Comparison of ENCODE assay signal across 8 mouse cellular contexts in genomic region chr17:44188769-44189145, GRCm38 (mm10). TPM values are rescaled to one million over a fixed set of nuclear protein-coding genes. Genes with fewer than 3 reads are reported as not detected.
DNase-seq lines count a peak whose midpoint lies in the region; ATAC-seq and TF ChIP-seq lines count a peak whose summit lies in the region.

No protein-coding gene starts in this region.

- no peaks in the 10 kb centered on the region for H3K79me2 ChIP-seq in C2C12 (ENCODE audit: control insufficient read depth, insufficient read depth)

- peaks cover 16% of the 10 kb centered on the region for H3K4me1 ChIP-seq in forebrain, embryonic 13.5 days
- peaks cover 13% of the 10 kb centered on the region; the same call in 1 of the 2 replicates for H3K4me1 ChIP-seq in hindbrain, embryonic 14.5 days (replicated peaks; ENCODE audit: control insufficient read depth, insufficient read depth, low read length)
- H3K4me1 ChIP-seq in lung, embryonic 16.5 days (replicated peaks; ENCODE audit: control insufficient read depth, insufficient read depth, low read length): no peaks in the 10 kb centered on the region; the same call in 1 of the 2 replicates

- peak overlapping the region; percentile 69 for H3ac ChIP-seq in C2C12 (ENCODE audit: control insufficient read depth, insufficient read length, low read depth)

- no peak for TF ChIP-seq CTCF in C2C12 (IDR thresholded peaks at IDR 0.05; ENCODE audit: control insufficient read depth, insufficient read depth, insufficient read length)

- H3K36me3 ChIP-seq in C2C12 (ENCODE audit: control insufficient read depth, insufficient read depth): no peaks in the 10 kb centered on the region
- no peaks in the 10 kb centered on the region for H3K36me3 ChIP-seq in forebrain, embryonic 13.5 days (ENCODE audit: poor library complexity, severe bottlenecking)
- H3K36me3 ChIP-seq in hindbrain, embryonic 14.5 days (replicated peaks; ENCODE audit: control insufficient read depth, insufficient read depth): no peaks in the 10 kb centered on the region
- H3K36me3 ChIP-seq in lung, embryonic 16.5 days (ENCODE audit: control insufficient read depth, insufficient read depth, low read length): no peaks in the 10 kb centered on the region

- H3K9me3 ChIP-seq in forebrain, embryonic 13.5 days (replicated peaks): no peaks in the 10 kb centered on the region
- H3K9me3 ChIP-seq in hindbrain, embryonic 14.5 days (ENCODE audit: control insufficient read depth, low read length): no peaks in the 10 kb centered on the region
- no peaks in the 10 kb centered on the region for H3K9me3 ChIP-seq in lung, embryonic 16.5 days (ENCODE audit: control insufficient read depth, low read length)

- DNase-seq in 3134 (ENCODE audit: extremely low read depth, insufficient read length, low spot score): peak; percentile 18
- no peak for DNase-seq in hindbrain, embryonic 14.5 days (ENCODE audit: low spot score)
- DNase-seq in retina, postnatal 1 day: peak; percentile 32
- DNase-seq in layer of hippocampus, postnatal 25 days (ENCODE audit: extremely low spot score in 1 of 2, low spot score in 1 of 2): no peak

- H3K27ac ChIP-seq in forebrain, embryonic 13.5 days: no peak overlapping the region
- no peak overlapping the region for H3K27ac ChIP-seq in hindbrain, embryonic 14.5 days
- H3K27ac ChIP-seq in lung, embryonic 16.5 days (ENCODE audit: low read length): peak overlapping the region; percentile 63

- no peaks in the 10 kb centered on the region for H3K79me3 ChIP-seq in C2C12 (ENCODE audit: low read depth)

- peak overlapping the region; percentile 51 for H3K9ac ChIP-seq in forebrain, embryonic 13.5 days
- no peak overlapping the region; the same call in 1 of the 2 replicates for H3K9ac ChIP-seq in hindbrain, embryonic 14.5 days
- peak overlapping the region; percentile 68 for H3K9ac ChIP-seq in lung, embryonic 16.5 days (ENCODE audit: low read length)

- H3K4me2 ChIP-seq in forebrain, embryonic 13.5 days: peak overlapping the region; percentile 76
- H3K4me2 ChIP-seq in hindbrain, embryonic 14.5 days (replicated peaks): peak overlapping the region; percentile 57
- peak overlapping the region; percentile 74 for H3K4me2 ChIP-seq in lung, embryonic 16.5 days (ENCODE audit: low read depth, low read length)

- ATAC-seq in forebrain, embryonic 13.5 days: 0 out of 2 replicates have a peak, but pooled peaks have one; percentile 24
- ATAC-seq in hindbrain, embryonic 14.5 days (ENCODE audit: low FRiP score): no peak
- ATAC-seq in lung, embryonic 16.5 days (ENCODE audit: low read depth): peak; percentile 57
- no peak for ATAC-seq in cerebellum, adult (ENCODE audit: insufficient number of reproducible peaks, low FRiP score, low TSS enrichment)

- H3K4me3 ChIP-seq in C2C12 (ENCODE audit: insufficient read depth, poor library complexity, severe bottlenecking): no peak overlapping the region
- peak overlapping the region; percentile 39 for H3K4me3 ChIP-seq in forebrain, embryonic 13.5 days
- peak overlapping the region; percentile 31 for H3K4me3 ChIP-seq in hindbrain, embryonic 14.5 days (replicated peaks; ENCODE audit: low read length)
- peak overlapping the region; percentile 58 for H3K4me3 ChIP-seq in lung, embryonic 16.5 days (ENCODE audit: low read length)

- WGBS in forebrain, embryonic 13.5 days: under 1% methylated on average over 24 of the region's 24 CpGs
- under 1% methylated on average over 24 of the region's 24 CpGs for WGBS in hindbrain, embryonic 14.5 days
- under 1% methylated on average over 24 of the region's 24 CpGs for WGBS in lung, embryonic 16.5 days

- peaks cover 13% of the 10 kb centered on the region for H3K27me3 ChIP-seq in C2C12 (ENCODE audit: control insufficient read depth, insufficient read depth, insufficient read length)
- peaks cover 34% of the 10 kb centered on the region for H3K27me3 ChIP-seq in forebrain, embryonic 13.5 days
- H3K27me3 ChIP-seq in hindbrain, embryonic 14.5 days (ENCODE audit: control insufficient read depth, insufficient read depth, low read length): peaks cover 20% of the 10 kb centered on the region
- H3K27me3 ChIP-seq in lung, embryonic 16.5 days (ENCODE audit: control insufficient read depth, insufficient read depth, low read depth, low read length): peaks cover 5% of the 10 kb centered on the region

TF ChIP-seq in C2C12, 6 proteins besides CTCF, POLR2A, EP300 and RAD21:
- no peak for TF ChIP-seq USF1 (IDR thresholded peaks at IDR 0.05; ENCODE audit: low read depth)
- TF ChIP-seq CEBPB (IDR thresholded peaks at IDR 0.05; ENCODE audit: low read depth): no peak
- no peak for TF ChIP-seq FOSL1 (IDR thresholded peaks at IDR 0.05; ENCODE audit: insufficient read depth, low read length, poor library complexity, severe bottlenecking)
- no peak for TF ChIP-seq MAX (IDR thresholded peaks at IDR 0.05)
- TF ChIP-seq MYOG (IDR thresholded peaks at IDR 0.05; ENCODE audit: control insufficient read depth, extremely low read depth, insufficient read length): no peak
- no peak for TF ChIP-seq MYOD1 (IDR thresholded peaks at IDR 0.05; ENCODE audit: control insufficient read depth, insufficient read length, low read depth)

RNA-seq across cellular contexts. Expression of gene Clic5, which starts 0.4 kb away (rescaled TPM):
- 0.01 TPM for polyA plus RNA-seq in C2C12 (2012; fragmentation: generic; extraction: Trizol)
- polyA plus RNA-seq in forebrain, embryonic 13.5 days (2015; fragmentation: Nextera tagmentation; extraction: Ambion mirVana): 0.04 and 0.09 TPM in 2 replicates
- polyA plus RNA-seq in hindbrain, embryonic 14.5 days (2014; fragmentation: Nextera tagmentation; extraction: Ambion mirVana): 0.39 and 0.46 TPM in 2 replicates
- 24.8 and 29.1 TPM in 2 replicates for polyA plus RNA-seq in lung, embryonic 16.5 days (2015; fragmentation: Nextera tagmentation; extraction: Ambion mirVana)
- 1 to 10 TPM; 2.7 to 3.0 TPM for total RNA-seq in layer of hippocampus, postnatal 25 days (2021)

Comparison
In these comparisons a context has a peak if more than half of its experiments do, and no peak if none do; other contexts are left out.
1. DNase-seq: peak in 3134 (single experiment) and retina, postnatal 1 day (single experiment); none in hindbrain, embryonic 14.5 days (single experiment) and layer of hippocampus, postnatal 25 days (0 of 2).
2. ATAC-seq: peak in forebrain, embryonic 13.5 days (single experiment) and lung, embryonic 16.5 days (single experiment); none in hindbrain, embryonic 14.5 days (single experiment) and cerebellum, adult (single experiment).
3. RNA of gene Clic5, which starts 0.4 kb away (polyA plus RNA-seq): 24.8 to 29.1 TPM in lung, embryonic 16.5 days; 0.39 to 0.46 TPM in hindbrain, embryonic 14.5 days, 0.04 to 0.09 TPM in forebrain, embryonic 13.5 days and 0.01 TPM in C2C12 (single experiment); every median in the first group is over 10 times any median in the second.
4. Peak in every context shown above with its lines, with median percentiles within 50 percentile points of each other: H3K4me2 ChIP-seq.